Mouse (Mus musculus) megakaryocyte, embryonic 14.5 days (primary cell): Measurements from ENCODE around the gene Nubp1.

Experiments used
- FLI1 ChIP-seq: IDR thresholded peaks from 2 replicates; pipeline ENCODE4 v1.6.1; 2012; ENCODE audit warnings: low read length, inconsistent platforms, mixed read lengths
- GATA1 ChIP-seq: IDR thresholded peaks from 3 replicates; pipeline ENCODE4 v1.6.1; 2012; ENCODE audit warnings: mixed read lengths, low read length, inconsistent platforms, borderline replicate concordance

DNA sequence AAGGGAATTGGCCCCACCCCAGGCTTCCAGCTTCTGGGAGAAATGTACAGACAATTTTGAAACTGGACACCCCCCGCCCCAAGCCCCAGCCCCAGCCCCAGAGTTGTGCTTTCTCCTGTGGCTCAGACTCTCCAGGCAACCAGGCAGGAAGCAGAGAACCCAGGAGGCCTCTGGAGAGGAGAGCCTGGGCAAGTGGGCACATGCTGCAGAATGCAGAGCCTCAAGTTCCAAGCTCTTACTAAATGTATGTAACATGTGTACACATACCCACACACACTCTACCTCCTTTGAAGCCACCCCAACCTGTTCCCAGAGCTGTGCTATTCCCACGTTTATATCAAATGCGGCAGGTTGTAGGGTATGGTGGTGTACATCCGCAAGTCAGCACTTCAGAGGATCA, 46.0 kb upstream of the Nubp1 start:
- TF ChIP-seq FLI1 (no peak), GATA1 (no peak)
